Comparison of ENCODE assay signal across 9 mouse cellular contexts in the genomic region with DNA sequence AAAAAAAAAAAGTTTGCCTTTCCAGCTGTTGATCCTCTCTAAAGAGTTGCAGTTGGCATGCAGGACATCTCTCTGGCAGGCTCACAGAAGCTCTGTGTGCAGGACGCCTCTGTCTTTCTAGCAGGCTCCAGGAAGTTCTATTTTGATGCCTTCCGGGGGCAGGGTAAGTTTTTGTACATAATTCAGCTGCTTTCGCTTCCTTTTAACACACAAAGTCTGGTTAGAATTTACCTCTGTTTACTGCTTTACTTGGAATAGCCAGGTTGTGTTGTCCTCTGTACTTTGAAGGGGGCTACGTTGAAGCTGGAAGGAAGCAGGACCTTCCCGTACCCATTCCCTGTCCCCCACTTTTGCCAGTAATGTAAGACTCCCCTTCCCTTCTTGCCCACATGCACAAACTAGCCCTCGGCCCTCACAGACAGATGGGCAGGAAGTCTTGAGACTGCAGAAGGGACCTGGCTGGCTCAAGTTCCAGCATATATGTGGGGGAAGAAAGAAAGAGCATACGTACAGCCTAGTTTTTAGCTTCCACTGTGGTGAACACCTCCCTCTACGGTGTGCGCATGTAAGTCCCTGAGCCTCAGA.
DNase-seq lines count a peak whose midpoint lies in the region; ATAC-seq and TF ChIP-seq lines count a peak whose summit lies in the region.
"Had no signal": no experiment of that assay in that cellular context is flagged by ENCODE, and none has a peak within 500 bp of the region (broad histone marks: within the 10 kb centered on the region; RNA-seq: fewer than 3 reads in every experiment).

No protein-coding gene starts in this region.

- no peaks in the 10 kb centered on the region for H3K27me3 ChIP-seq in lung, embryonic 15.5 days
- H3K27me3 ChIP-seq in stomach, embryonic 15.5 days (replicated peaks), result no peaks in the 10 kb centered on the region
- H3K27me3 ChIP-seq: neural tube, embryonic 12.5 days had no signal

- no peak overlapping the region for H3K9ac ChIP-seq in lung, embryonic 15.5 days
- no peak overlapping the region for H3K9ac ChIP-seq in stomach, embryonic 15.5 days
- H3K9ac ChIP-seq: neural tube, embryonic 12.5 days had no signal

- peaks cover 44% of the 10 kb centered on the region for H3K4me1 ChIP-seq in lung, embryonic 15.5 days
- peaks cover 11% of the 10 kb centered on the region; the same call in 1 of the 2 replicates for H3K4me1 ChIP-seq in stomach, embryonic 15.5 days

- TF ChIP-seq CTCF in left cerebral cortex, adult 2 months (IDR thresholded peaks at IDR 0.05), result no peak

- H3K36me3 ChIP-seq in lung, embryonic 15.5 days, result no peaks in the 10 kb centered on the region
- H3K36me3 ChIP-seq in stomach, embryonic 15.5 days, result no peaks in the 10 kb centered on the region
- H3K36me3 ChIP-seq: neural tube, embryonic 12.5 days had no signal

- no peaks in the 10 kb centered on the region for H3K9me3 ChIP-seq in lung, embryonic 15.5 days
- no peaks in the 10 kb centered on the region for H3K9me3 ChIP-seq in stomach, embryonic 15.5 days
- H3K9me3 ChIP-seq: neural tube, embryonic 12.5 days had no signal

- DNase-seq in left cerebral cortex, adult 2 months (ENCODE audit: extremely low spot score in 1 of 2, low spot score in 2 of 2), result peak in 1 of 2 experiments; percentile 61
- DNase-seq in left cerebral cortex, postnatal 4 days, result no peak
- DNase-seq in induced T-regulatory cell, adult 2 months (ENCODE audit: low read depth), result peak; percentile 49
- DNase-seq in urinary bladder, adult 18-20 months (ENCODE audit: low spot score in 2 of 2), result no peak
- DNase-seq in retina, embryonic 14.5 days (ENCODE audit: low spot score), result no peak
- DNase-seq in neural tube, embryonic 10.5 days (ENCODE audit: extremely low spot score, low spot score), result no peak

- no peak overlapping the region for H3K4me2 ChIP-seq in lung, embryonic 15.5 days
- no peak overlapping the region for H3K4me2 ChIP-seq in stomach, embryonic 15.5 days
- H3K4me2 ChIP-seq: neural tube, embryonic 12.5 days had no signal

- H3K4me3 ChIP-seq in left cerebral cortex, adult 2 months, result no peak overlapping the region
- no peak overlapping the region for H3K4me3 ChIP-seq in lung, embryonic 15.5 days
- no peak overlapping the region for H3K4me3 ChIP-seq in stomach, embryonic 15.5 days (replicated peaks)
- H3K4me3 ChIP-seq: neural tube, embryonic 12.5 days had no signal

- ATAC-seq in lung, embryonic 15.5 days (ENCODE audit: borderline replicate concordance, extremely low read depth, low FRiP score, low TSS enrichment), result no peak
- ATAC-seq in stomach, embryonic 15.5 days (ENCODE audit: insufficient read depth, low FRiP score, low read depth), result no peak

- intact Hi-C loops in left cerebral cortex, adult 2 months (cut with DNase I), result loop anchor here (5.0 kb wide), 2 partner anchors 43 to 243 kb away; no protein-coding TSS in a partner anchor
- intact Hi-C loops in left cerebral cortex, postnatal 4 days (cut with DNase I), result no loop called here

- H3K27ac ChIP-seq in left cerebral cortex, adult 2 months, result peak overlapping the region; percentile 75
- peak overlapping the region; percentile 71 for H3K27ac ChIP-seq in lung, embryonic 15.5 days
- peak overlapping the region; percentile 60 for H3K27ac ChIP-seq in stomach, embryonic 15.5 days
- H3K27ac ChIP-seq: neural tube, embryonic 12.5 days had no signal

- 52% methylated on average over 9 of the region's 9 CpGs for WGBS in lung, embryonic 15.5 days
- 55% methylated on average over 9 of the region's 9 CpGs for WGBS in stomach, embryonic 15.5 days
